ENCODE assay signal across 8 mouse cellular contexts in the genomic region with DNA sequence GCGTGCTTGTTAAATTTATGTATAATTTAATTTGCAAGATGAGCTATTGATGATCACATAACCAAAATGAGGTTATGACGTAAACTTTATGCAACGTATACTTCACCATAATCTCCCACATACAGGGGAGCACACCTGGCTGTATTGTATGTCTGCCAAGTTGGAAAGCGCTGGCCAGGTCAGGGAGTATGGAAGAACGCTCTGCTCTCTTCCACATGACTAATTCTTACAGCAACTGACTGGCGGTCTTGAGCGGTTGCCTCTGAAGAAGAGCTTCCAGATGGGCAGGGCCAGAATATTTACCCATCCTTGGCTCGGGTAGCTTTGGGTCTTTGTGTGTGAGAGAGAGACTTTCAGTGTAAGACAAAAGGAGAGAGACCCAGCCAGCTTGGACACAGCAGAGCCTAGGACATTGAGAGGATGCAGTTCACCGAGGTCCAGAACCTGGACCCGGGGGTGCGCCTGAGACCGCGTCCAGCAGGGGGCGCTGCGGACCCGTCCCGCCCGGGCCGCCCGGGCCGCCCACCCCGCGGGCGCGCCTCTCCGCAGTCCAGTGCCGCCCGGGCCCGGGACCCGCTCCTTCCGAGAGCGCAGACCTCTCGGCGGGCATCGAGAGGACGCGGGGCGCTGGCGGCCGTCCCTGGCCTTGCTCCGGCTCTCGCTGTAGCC. TPM values are rescaled to one million over a fixed set of nuclear protein-coding genes. Genes with fewer than 3 reads are reported as not detected.
DNase-seq lines count a peak whose midpoint lies in the region; ATAC-seq and TF ChIP-seq lines count a peak whose summit lies in the region.

A gene (plus strand): TSS at position 543 of the 669 bp plus-strand sequence.

- no peaks in the 10 kb centered on the region for H3K9me3 ChIP-seq in lung, postnatal 0 days (ENCODE audit: low read length)

- peak; percentile 89 for TF ChIP-seq CTCF in layer of hippocampus, adult 2 months (conservative IDR thresholded peaks at IDR 0.05)
- TF ChIP-seq CTCF in lung, postnatal 0 days (IDR thresholded peaks at IDR 0.05), result peak; percentile 77

- 14% methylated on average over 24 of the region's 42 CpGs for WGBS in lung, postnatal 0 days

- peak within 1 kb of the TSS; percentile 72 for H3K9ac ChIP-seq in lung, postnatal 0 days (replicated peaks; ENCODE audit: low read depth)

- no peaks in the 10 kb centered on the region for H3K27me3 ChIP-seq in lung, postnatal 0 days (replicated peaks; ENCODE audit: insufficient read depth, low read length)

- DNase-seq in CD8-positive naive resting alpha-beta T cell, adult 2 months (ENCODE audit: low read depth in 2 of 2, low spot score in 2 of 2), result peak; percentile 63 to 72
- peak; percentile 20 for DNase-seq in cerebellum, adult 11 months
- peak; percentile 68 for DNase-seq in forelimb bud, embryonic 11.5 days (ENCODE audit: low read depth, low spot score)
- peak; percentile 95 for DNase-seq in heart, postnatal 4 days
- peak in 1 of 2 experiments; percentile 68 for DNase-seq in layer of hippocampus, adult 2 months (ENCODE audit: low spot score in 2 of 2)
- DNase-seq in lung, postnatal 0 days (ENCODE audit: low spot score), result peak; percentile 83
- DNase-seq in ovary, postnatal 14 days (ENCODE audit: low spot score), result peak; percentile 88
- peak; percentile 48 to 90 for DNase-seq in thymus, postnatal 10 days (ENCODE audit: low spot score in 2 of 2)

- H3K4me3 ChIP-seq in layer of hippocampus, adult 2 months, result peak within 1 kb of the TSS; percentile 55
- H3K4me3 ChIP-seq in lung, postnatal 0 days (ENCODE audit: low read depth, low read length), result peak within 1 kb of the TSS; percentile 83

- peaks cover 4% of the 10 kb centered on the region; the same call in 1 of the 2 replicates for H3K4me1 ChIP-seq in lung, postnatal 0 days (ENCODE audit: insufficient read depth, low read depth, low read length)

- ATAC-seq in lung, postnatal 0 days, result peak; percentile 88

- peak within 1 kb of the TSS; percentile 95 for H3K4me2 ChIP-seq in lung, postnatal 0 days (replicated peaks; ENCODE audit: low read depth, low read length)

- H3K27ac ChIP-seq in layer of hippocampus, adult 2 months, result no peak within 1 kb of the TSS; the same call in 1 of the 2 replicates
- H3K27ac ChIP-seq in lung, postnatal 0 days (ENCODE audit: low read length), result peak within 1 kb of the TSS; percentile 68

- H3K36me3 ChIP-seq in lung, postnatal 0 days (ENCODE audit: insufficient read depth, low read length), result no peaks in the 10 kb centered on the region

- no peak for TF ChIP-seq EP300 in lung, postnatal 0 days (IDR thresholded peaks at IDR 0.05)

RNA-seq across cellular contexts. Expression of the gene that starts here (rescaled TPM):
- 100 to 1,000 TPM in 1 of 2 experiments, 10 to 100 TPM in 1; 99.6 to 116 TPM for total RNA-seq in heart, postnatal 4 days (2021)
- total RNA-seq in layer of hippocampus, adult 2 months (2021), result 1 to 10 TPM; 3.6 to 4.7 TPM
- 22.0 and 24.2 TPM in 2 replicates for polyA plus RNA-seq in lung, postnatal 0 days (2015; fragmentation: Nextera tagmentation; extraction: Ambion mirVana)

Comparison
In these comparisons a context has a peak if more than half of its experiments do, and no peak if none do; other contexts are left out.
1. RNA of the gene that starts here (total RNA-seq): 99.6 to 116 TPM in heart, postnatal 4 days; 3.6 to 4.7 TPM in layer of hippocampus, adult 2 months; every median in the first group is over 10 times any median in the second.